Mouse (Mus musculus) limb, embryonic 12.5 days (tissue): ENCODE measurements around the gene Tfr2. TPM values are rescaled to one million over a fixed set of nuclear protein-coding genes. Genes with fewer than 3 reads are reported as not detected.
A peak's percentile ranks its signal among the peaks of the same experiment; 100 is the strongest.

Experiments used
- ATAC-seq: fragments of 200-750 bp; cut with Nextera tagmentation; 2 replicates; pipeline ENCODE4 v1.8.0; 2017; ENCODE audit warnings: low read depth, moderate TSS enrichment; ENCODE audit not compliant: insufficient number of reproducible peaks, insufficient read depth, low FRiP score, low TSS enrichment
- H3K27ac ChIP-seq: fragments of 300-500 bp; sonication (generic); 2 replicates; pipeline ENCODE4 v1.5.1; 2016; ENCODE audit warnings: mild to moderate bottlenecking, moderate library complexity
- H3K27me3 ChIP-seq: fragments of 300-500 bp; sonication (generic); 2 replicates; pipeline ENCODE4 v1.6.1; 2016; ENCODE audit warnings: mild to moderate bottlenecking, moderate library complexity
- H3K36me3 ChIP-seq: fragments of 300-500 bp; sonication (generic); 2 replicates; pipeline ENCODE4 v1.6.1; 2016; ENCODE audit warnings: mild to moderate bottlenecking, moderate library complexity
- H3K4me1 ChIP-seq: fragments of 300-500 bp; sonication (generic); replicated peaks from 2 replicates; pipeline ENCODE4 v1.6.1; 2016
- H3K4me2 ChIP-seq: fragments of 300-500 bp; sonication (generic); 2 replicates; pipeline ENCODE4 v1.6.1; 2016; ENCODE audit warnings: mild to moderate bottlenecking, moderate library complexity
- H3K4me3 ChIP-seq: fragments of 300-500 bp; sonication (generic); replicated peaks from 2 replicates; pipeline ENCODE4 v1.5.1; 2016; ENCODE audit warnings: mild to moderate bottlenecking
- H3K9ac ChIP-seq: fragments of 300-500 bp; sonication (generic); replicated peaks from 2 replicates; pipeline ENCODE4 v1.6.1; 2016; ENCODE audit warnings: mild to moderate bottlenecking, moderate library complexity
- H3K9me3 ChIP-seq: fragments of 300-500 bp; sonication (generic); 2 replicates; pipeline ENCODE4 v1.6.1; 2016; ENCODE audit warnings: mild to moderate bottlenecking, moderate library complexity
- WGBS: fragments of 180-500 bp; shearing (Covaris S2); methylation state at CpG from one replicate; pipeline ENCODE4 v1.1.7; 2016; 5-methylcytosine and 5-hydroxymethylcytosine counted together
- polyA plus RNA-seq: library from polyadenylated mRNA; unstranded; fragments of >200 nt; fragmentation: Nextera tagmentation; extraction: Ambion mirVana; gene quantifications from 2 replicates; pipeline ENCODE4 v1.2.1, GENCODE M21; 2016

Gene Tfr2
- polyA plus RNA-seq, 1 experiment from 2014 or later = 0.68 TPM

DNA sequence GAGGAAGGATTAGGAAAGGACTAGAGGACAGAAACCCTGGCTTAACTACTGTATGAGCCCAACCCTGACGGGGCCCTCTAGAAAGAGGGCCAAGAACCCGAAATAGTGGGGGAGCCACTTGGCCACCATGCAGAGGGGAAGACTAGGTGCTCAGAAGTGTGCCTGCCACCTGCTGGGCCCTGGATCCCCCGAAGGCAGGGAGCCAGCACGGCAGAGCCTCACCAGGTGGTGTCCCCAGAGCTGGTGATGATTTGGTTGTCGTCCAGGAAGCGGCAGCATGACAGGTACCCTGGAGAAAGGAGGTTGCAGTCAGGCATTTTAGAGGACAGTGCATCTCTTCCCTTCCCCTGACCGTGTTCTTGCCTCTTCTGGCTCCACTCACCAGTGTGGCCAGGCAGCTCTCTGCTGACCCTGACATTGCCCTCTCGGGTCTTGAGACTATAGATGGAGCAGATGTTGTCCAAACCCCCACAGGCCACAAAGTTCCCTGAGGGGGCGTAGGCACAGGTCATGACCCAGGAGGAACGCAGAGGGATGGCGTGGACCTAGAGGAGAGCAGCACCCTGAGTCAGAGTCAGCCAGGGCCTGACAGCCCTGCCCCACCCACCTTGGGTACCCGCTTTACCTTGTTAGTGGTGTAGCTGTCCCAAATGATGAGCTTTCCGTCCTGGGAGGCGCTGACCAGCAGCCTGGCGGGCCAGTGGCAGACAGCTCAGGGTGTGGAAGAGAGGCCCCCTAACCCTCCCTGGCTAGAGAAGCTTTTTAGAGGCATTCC, 40.2 kb upstream of the Tfr2 start:
- ATAC-seq = no peak
- Histone ChIP-seq H3K27ac (no peak overlapping the region), H3K9ac (0 out of 2 replicates have a peak overlapping the region, but pooled peaks have one; percentile 90), H3K27me3 (no peaks in the 10 kb centered on the region), H3K9me3 (no peaks in the 10 kb centered on the region), H3K4me2 (peak overlapping the region; percentile 99; the same call in 1 of the 2 replicates), H3K4me1 (peaks cover 42% of the 10 kb centered on the region), H3K4me3 (peak overlapping the region; percentile 90; the same call in 1 of the 2 replicates), H3K36me3 (peaks cover 55% of the 10 kb centered on the region)
- 80% methylated on average over 15 of the region's 15 CpGs for WGBS

DNA sequence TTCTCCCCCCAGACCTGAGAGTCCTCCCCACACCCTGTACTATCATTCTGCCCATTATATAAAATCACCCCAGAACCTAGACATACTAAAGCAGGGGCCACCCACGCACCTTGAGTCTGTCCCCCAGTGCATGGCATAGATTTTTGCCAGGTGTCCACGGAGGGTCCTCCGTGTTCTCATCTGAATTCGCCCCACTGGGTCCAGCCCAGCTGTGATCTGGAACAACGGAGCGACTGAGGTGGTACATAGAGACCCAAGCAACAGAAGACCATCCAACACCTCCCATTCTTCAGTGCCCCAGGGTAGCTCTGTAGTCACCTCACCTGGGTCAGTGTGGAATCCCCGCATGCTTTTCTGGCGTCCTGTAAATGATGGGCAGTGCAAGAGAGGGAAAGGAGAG, 39.6 kb upstream of the Tfr2 start:
- Histone ChIP-seq H3K27me3 (no peaks in the 10 kb centered on the region), H3K4me2 (peak overlapping the region; percentile 99), H3K9ac (peak overlapping the region; percentile 90), H3K36me3 (peaks cover 49% of the 10 kb centered on the region), H3K4me1 (peaks cover 42% of the 10 kb centered on the region), H3K27ac (peak overlapping the region; percentile 94), H3K9me3 (no peaks in the 10 kb centered on the region), H3K4me3 (peak overlapping the region; percentile 90)
- 78% methylated on average over 8 of the region's 8 CpGs for WGBS
- ATAC-seq = no peak

DNA sequence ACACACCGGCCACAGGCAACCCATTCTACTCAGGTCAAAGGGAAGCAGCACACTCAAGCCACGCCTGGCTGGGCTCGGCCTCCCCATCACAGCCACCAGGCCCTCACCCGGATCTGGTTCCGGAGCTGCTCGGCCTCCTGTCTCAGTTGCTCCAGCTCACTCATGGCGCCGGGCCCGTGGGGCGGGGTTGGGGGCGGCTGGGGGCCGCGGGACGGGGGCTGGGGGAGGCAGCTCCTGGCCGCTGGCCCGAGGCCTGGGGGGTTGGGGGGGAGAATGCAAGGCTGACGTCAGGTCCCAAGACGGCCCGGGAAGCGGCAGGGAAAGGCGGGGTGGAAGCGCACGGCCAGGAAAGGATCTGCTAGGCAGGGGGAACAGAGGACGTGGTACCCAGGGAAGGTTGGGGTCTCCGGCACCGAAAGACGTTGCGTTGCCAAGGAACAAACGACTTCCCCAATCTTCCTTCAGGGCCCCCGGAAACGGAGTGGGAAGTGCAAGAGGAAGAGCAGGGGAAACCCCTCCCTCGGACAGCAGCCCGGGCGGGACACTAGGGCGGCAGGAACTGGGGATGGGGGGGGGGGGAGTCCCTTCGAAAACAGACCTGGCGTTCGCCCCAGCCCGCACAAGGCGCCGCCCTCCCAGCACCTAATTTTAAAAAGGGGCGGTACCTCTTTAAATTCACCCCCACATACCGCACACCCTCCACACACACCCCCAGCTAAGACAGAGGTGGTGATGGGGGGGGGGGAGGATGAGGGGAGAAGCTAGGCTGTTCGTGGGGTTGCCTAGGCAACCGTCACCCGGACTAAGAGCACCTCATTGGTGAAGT, 38.8 kb upstream of the Tfr2 start:
- Histone ChIP-seq H3K9ac (peak overlapping the region; percentile 90), H3K4me3 (peak overlapping the region; percentile 90), H3K27me3 (no peaks in the 10 kb centered on the region), H3K4me2 (peak overlapping the region; percentile 99), H3K27ac (peak overlapping the region; percentile 94), H3K4me1 (peaks cover 36% of the 10 kb centered on the region), H3K36me3 (peaks cover 42% of the 10 kb centered on the region), H3K9me3 (no peaks in the 10 kb centered on the region)
- ATAC-seq = 0 out of 2 replicates have a peak, but pooled peaks have one; percentile 15
- under 1% methylated on average over 43 of the region's 46 CpGs for WGBS

DNA sequence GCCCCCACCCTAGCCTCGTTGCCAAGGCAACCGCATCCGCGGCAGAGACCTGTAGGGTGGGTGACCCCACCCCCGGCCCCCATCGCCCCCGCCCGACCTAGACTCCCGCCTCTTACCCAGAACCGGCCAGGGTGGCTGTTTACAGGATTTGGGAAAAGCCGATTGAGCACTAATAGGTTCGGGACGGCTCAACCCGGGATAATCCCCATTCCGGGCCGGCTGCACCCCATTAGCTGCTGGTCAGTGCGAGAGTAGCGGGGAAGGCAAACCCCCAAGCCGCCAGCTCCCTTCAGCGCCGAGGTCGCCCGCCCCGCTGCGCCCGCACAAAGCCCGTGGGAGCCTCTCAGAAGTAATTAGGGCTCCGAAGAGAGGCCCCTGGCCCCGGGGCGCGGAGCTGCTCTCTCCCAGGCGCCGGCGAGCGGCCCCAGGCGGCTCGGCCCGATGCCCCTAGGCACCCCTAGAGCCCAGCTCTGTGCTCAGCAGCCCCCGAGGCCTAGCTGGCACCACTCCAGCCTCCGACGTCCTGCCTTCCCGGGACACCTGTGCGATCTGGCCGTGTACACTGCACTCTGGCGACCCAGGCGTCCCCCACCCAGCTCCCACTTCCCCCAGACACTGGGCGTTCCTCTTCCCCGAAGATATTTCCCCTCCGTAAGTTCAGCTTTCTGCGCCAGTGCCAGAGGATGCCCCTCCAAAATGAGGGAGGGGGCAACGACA, 38.1 kb upstream of the Tfr2 start:
- Histone ChIP-seq H3K9ac (peak overlapping the region; percentile 90), H3K4me3 (peak overlapping the region; percentile 90), H3K27me3 (no peaks in the 10 kb centered on the region), H3K4me1 (peaks cover 30% of the 10 kb centered on the region), H3K36me3 (peaks cover 35% of the 10 kb centered on the region), H3K27ac (peak overlapping the region; percentile 94), H3K4me2 (peak overlapping the region; percentile 99), H3K9me3 (no peaks in the 10 kb centered on the region)
- under 1% methylated on average over 51 of the region's 51 CpGs for WGBS
- ATAC-seq = 0 out of 2 replicates have a peak, but pooled peaks have one; percentile 0

DNA sequence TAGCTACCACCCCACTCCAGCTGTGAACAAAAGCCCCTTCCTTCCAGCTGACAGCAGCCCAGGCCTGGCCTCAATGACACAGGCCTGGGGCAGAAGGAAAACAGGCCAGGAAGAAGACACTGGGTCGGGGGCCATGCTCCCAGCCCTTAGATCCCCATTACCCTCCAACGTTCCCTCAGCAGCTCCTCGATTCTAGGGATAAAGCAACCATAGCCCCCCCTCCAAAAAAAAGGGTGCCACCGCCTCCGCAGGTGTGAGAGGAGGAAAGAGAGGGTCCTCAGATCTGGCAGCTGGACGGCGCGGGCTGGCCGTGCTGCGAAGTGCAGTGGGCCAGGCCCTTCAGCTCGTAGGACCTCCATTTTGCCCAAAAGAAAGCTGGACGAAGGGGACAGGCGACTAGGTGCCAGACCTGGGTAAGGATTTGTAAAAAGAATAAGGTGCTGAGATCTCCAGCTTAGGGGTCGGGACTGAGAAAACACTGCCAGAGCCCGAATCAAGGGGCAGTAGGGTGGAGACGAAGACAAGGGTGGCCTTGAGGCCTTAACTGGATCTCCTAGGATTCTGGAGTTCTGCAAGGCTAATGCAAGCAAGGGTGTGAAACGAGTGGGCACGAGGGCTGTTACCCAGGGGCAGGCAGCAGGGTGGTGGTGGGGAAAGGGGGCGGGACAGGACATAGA, 37.4 kb upstream of the Tfr2 start:
- peak overlapping the region; percentile 99 for H3K4me2 ChIP-seq
- peak overlapping the region; percentile 90 for H3K9ac ChIP-seq
- H3K27me3 ChIP-seq = no peaks in the 10 kb centered on the region
- peaks cover 30% of the 10 kb centered on the region for H3K36me3 ChIP-seq
- under 1% methylated on average over 19 of the region's 19 CpGs for WGBS
- H3K4me1 ChIP-seq = peaks cover 26% of the 10 kb centered on the region
- ATAC-seq = no peak
- H3K27ac ChIP-seq = peak overlapping the region; percentile 94
- H3K9me3 ChIP-seq = no peaks in the 10 kb centered on the region
- peak overlapping the region; percentile 90 for H3K4me3 ChIP-seq

DNA sequence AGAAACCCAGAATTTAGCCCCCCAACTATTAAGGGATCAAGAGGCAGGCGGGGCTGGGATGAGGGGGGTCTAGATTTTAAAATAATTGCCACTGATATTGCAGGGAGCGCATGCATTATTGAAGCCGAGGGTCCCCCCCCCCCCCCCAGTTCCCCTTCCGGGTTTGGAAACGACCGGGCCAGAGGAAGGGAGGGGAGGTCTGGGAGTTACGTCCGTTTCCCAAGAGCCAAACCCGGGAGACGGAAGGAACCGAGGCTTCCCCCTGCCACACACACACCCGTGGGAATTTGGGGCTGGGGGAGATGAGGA, 36.9 kb upstream of the Tfr2 start:
- H3K9ac ChIP-seq = peak overlapping the region; percentile 90
- peak overlapping the region; percentile 90 for H3K4me3 ChIP-seq
- under 1% methylated on average over 10 of the region's 12 CpGs for WGBS
- peak overlapping the region; percentile 99 for H3K4me2 ChIP-seq
- H3K9me3 ChIP-seq = no peaks in the 10 kb centered on the region
- no peaks in the 10 kb centered on the region for H3K27me3 ChIP-seq
- no peak; the same call in 1 of the 2 replicates for ATAC-seq
- H3K4me1 ChIP-seq = peaks cover 21% of the 10 kb centered on the region
- H3K36me3 ChIP-seq = peaks cover 25% of the 10 kb centered on the region
- H3K27ac ChIP-seq = peak overlapping the region; percentile 94

DNA sequence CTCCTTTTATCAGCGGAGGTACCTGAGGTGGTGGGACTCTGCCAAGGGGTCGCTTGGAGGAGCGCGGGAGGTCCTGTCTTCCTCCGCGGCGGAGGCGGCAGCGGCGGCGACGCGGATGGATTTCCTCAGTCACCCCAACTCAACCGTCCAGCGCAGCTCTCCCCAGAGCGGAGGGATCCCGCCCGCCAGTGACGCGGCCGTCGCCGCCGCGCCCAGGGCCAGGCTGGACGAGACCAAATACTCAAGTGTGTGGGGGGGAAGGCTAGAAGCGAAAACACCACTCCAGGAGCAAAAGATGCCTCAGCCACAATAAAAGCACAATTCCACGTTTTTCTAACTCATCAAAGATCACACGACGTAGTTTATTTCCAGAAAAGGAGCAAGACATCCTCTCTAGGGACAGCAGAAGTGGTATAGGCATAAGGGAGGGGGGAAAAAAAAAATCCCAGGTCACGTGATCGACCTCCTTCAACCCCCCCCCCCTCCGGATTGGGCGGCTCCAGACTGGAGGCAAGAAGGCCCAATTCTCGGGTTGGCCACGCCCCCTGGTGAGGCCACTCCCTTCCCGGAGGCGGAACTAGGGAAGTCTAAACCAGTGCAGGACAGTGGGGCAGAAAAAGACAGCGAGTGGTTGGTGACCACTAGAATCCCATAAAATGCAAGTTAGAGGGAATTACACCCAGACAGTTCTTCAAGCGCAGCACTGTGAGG, 36.4 kb upstream of the Tfr2 start, which contains the start of the genes Epo and Gnb2:
Gene Epo (minus strand): TSS at position 126 of the 711 bp plus-strand sequence.
Gene Gnb2 (minus strand): TSS at position 394 of the 711 bp plus-strand sequence.
- Histone ChIP-seq H3K9ac (peak within 1 kb of the TSS; percentile 90), H3K4me3 (peak within 1 kb of the TSS; percentile 90), H3K4me2 (peak within 1 kb of the TSS; percentile 99), H3K27me3 (no peaks in the 10 kb centered on the region), H3K9me3 (no peaks in the 10 kb centered on the region), H3K4me1 (peaks cover 18% of the 10 kb centered on the region), H3K36me3 (peaks cover 20% of the 10 kb centered on the region), H3K27ac (peak within 1 kb of the TSS; percentile 94)
- ATAC-seq = peak; percentile 66
- WGBS = 0% methylated on average over 40 of the region's 40 CpGs

DNA sequence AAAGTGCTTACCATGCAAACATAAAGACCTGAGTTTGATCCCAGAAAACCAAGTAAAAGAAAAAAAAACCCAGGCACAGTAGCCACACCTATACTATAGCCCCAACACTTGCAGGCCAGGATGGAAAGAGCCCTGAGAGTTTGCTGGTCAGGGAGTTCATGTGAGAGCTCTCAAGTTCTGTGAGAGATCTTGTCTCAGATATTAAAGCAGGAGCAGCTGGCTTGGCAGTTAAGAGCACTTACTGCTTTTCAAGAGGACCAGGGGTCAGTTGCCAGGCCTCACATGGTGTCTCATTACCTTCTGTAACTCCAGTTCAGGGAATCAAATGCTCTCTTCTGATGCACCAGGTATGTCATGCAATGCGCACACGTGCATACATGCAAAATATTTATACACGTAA, 34.9 kb upstream of the Tfr2 start:
- WGBS = 92% methylated on average over 3 of the region's 3 CpGs
- no peak for ATAC-seq
- H3K4me1 ChIP-seq = peaks cover 14% of the 10 kb centered on the region
- peaks cover 5% of the 10 kb centered on the region for H3K36me3 ChIP-seq
- no peaks in the 10 kb centered on the region for H3K9me3 ChIP-seq
- H3K4me2 ChIP-seq = no peak overlapping the region
- H3K9ac ChIP-seq = no peak overlapping the region
- H3K27me3 ChIP-seq = no peaks in the 10 kb centered on the region
- no peak overlapping the region for H3K4me3 ChIP-seq
- no peak overlapping the region for H3K27ac ChIP-seq

DNA sequence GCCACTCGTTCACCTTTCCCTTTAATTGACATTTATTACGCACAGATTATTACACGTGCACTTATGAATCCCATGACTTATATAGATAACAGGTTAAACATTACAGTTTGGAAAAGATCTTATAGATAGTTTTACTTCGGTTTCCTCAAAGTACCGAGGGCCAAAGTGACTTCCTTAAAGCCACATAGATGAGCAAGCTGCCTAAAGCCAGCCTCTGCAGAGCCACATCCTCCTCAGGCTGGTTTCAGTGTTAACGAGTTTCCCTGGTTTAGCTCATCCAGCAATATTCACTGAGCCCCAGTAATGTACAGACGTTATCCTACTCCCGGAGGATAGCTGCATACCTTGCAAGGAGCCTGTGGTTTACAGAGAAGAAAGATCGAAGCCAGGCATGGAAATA, 34.3 kb upstream of the Tfr2 start:
- ATAC-seq = no peak
- WGBS = 80% methylated on average over 9 of the region's 9 CpGs

DNA sequence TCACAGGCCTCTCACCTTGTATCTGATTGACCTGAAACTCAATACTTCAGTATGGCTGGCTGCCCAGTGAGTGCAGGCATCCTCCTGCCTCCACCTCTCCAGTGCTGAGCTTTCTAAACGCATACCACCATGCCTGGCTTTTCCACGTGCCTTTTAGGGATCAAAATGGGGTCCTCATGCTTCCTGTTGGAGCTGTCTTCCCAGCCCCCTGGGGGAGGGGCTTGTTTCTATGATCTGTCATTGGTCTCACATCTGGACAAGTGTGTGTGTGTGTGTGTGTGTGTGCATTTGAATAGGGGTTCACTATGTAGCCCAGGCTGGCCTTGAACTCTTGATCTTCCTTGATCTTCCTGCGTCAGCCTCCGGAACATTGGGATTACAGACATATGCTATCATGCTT, 32.2 kb upstream of the Tfr2 start:
- Histone ChIP-seq H3K27me3 (no peaks in the 10 kb centered on the region), H3K9me3 (no peaks in the 10 kb centered on the region), H3K9ac (no peak overlapping the region), H3K4me3 (no peak overlapping the region), H3K27ac (no peak overlapping the region), H3K4me2 (no peak overlapping the region), H3K4me1 (0 out of 2 replicates have a peak, but pooled peaks cover 5% of the 10 kb centered on the region), H3K36me3 (no peaks in the 10 kb centered on the region)
- WGBS = 65% methylated on average over 4 of the region's 4 CpGs
- ATAC-seq = no peak

More for the DNA sequence above, 34.3 kb upstream of the Tfr2 start:
- Histone ChIP-seq H3K4me2 (no peak overlapping the region), H3K9me3 (no peaks in the 10 kb centered on the region), H3K9ac (no peak overlapping the region), H3K27me3 (no peaks in the 10 kb centered on the region), H3K4me1 (peaks cover 9% of the 10 kb centered on the region), H3K4me3 (no peak overlapping the region), H3K36me3 (no peaks in the 10 kb centered on the region), H3K27ac (no peak overlapping the region)
